Mouse (Mus musculus): ENCODE measurements around the gene Majin. TPM values are rescaled to one million over a fixed set of nuclear protein-coding genes. Genes with fewer than 3 reads are reported as not detected.

The Majin gene
- polyA plus RNA-seq, 1 experiment from 2014 or later: not detected

DNA sequence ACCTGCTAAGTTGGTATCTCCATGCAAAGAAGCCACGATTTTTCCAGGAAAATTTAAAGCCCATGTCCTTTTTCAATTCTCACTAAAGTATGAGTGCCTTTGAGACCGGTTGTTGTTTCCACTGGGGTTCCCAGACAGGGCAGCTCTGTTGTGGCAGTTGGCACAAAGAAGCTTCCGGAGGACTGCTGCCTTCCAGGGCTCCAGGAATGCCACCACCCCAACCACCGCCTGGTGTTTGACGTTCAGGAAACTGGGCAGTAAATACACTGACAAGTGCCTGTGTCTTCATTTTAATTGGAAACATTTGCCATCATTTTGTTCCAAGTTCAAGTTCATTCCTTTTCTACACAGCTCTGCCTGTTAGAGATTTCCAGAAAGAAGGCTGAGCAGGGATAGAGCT lies 22.5 kb downstream of the Majin start:
- DNase-seq (ENCODE audit: low spot score) (no peak), ATAC-seq (no peak)
- H3K4me1 ChIP-seq (ENCODE audit: control insufficient read depth, insufficient read depth, low read length): no peaks in the 10 kb centered on the region
- no peak overlapping the region for H3K27ac ChIP-seq (ENCODE audit: low read depth, low read length)
- H3K9ac ChIP-seq (ENCODE audit: low read length): no peak overlapping the region
- no peaks in the 10 kb centered on the region for H3K9me3 ChIP-seq (replicated peaks; ENCODE audit: control insufficient read depth, low read length)
- H3K36me3 ChIP-seq (ENCODE audit: control insufficient read depth, insufficient read depth, low read length): no peaks in the 10 kb centered on the region
- H3K4me2 ChIP-seq (ENCODE audit: low read length): no peak overlapping the region
- no peak overlapping the region for H3K4me3 ChIP-seq (ENCODE audit: low read depth, low read length)
- 68% methylated on average over 5 of the region's 5 CpGs for WGBS
- no peaks in the 10 kb centered on the region for H3K27me3 ChIP-seq (replicated peaks; ENCODE audit: control insufficient read depth, insufficient read depth, low read length)

DNA sequence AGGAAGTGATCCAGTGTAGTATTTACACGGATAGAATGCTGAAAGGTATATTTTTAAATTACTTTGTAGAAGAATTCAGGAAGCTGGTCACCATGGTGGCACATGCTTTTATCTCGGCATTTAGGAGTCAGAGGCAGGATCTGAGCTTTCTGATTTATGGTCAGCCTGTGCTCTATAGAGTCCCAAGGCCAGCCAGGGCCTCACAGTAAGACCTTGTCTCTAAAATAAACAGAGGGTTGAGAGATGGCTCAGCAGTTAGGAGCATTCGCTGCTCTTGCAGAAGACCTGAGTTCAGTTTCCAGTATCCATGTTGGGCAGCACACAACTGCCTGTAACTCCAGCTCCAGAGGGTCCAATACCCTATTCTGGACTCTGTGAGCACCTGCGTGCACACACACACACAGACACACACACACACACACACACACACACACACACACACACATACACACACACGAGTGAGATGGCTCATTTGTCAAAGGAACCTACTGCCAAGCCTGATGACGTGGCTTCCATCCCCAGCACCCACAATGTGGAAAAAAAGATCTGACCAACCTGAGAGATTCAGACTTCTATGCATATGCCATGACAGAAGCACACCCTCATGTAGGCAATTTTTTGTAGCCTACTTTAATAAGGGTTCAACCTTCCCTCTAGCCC lies 32.0 kb downstream of the Majin start:
- Histone ChIP-seq H3K4me1 (ENCODE audit: control insufficient read depth, insufficient read depth, low read length) (no peaks in the 10 kb centered on the region), H3K4me2 (ENCODE audit: low read length) (no peak overlapping the region), H3K36me3 (ENCODE audit: control insufficient read depth, insufficient read depth, low read length) (no peaks in the 10 kb centered on the region), H3K27me3 (replicated peaks; ENCODE audit: control insufficient read depth, insufficient read depth, low read length) (no peaks in the 10 kb centered on the region), H3K4me3 (ENCODE audit: low read depth, low read length) (no peak overlapping the region), H3K9me3 (replicated peaks; ENCODE audit: control insufficient read depth, low read length) (no peaks in the 10 kb centered on the region), H3K9ac (ENCODE audit: low read length) (no peak overlapping the region), H3K27ac (ENCODE audit: low read depth, low read length) (no peak overlapping the region)
- DNase-seq (ENCODE audit: low spot score) (no peak), ATAC-seq (no peak)
- WGBS: 84% methylated on average over 6 of the region's 6 CpGs

GRCm38 (mm10) chr19:6218606-6219005 lies 34.4 kb downstream of the Majin start:
- ATAC-seq (no peak), DNase-seq (ENCODE audit: low spot score) (no peak)
- Histone ChIP-seq H3K9ac (ENCODE audit: low read length) (no peak overlapping the region), H3K9me3 (replicated peaks; ENCODE audit: control insufficient read depth, low read length) (no peaks in the 10 kb centered on the region), H3K4me3 (ENCODE audit: low read depth, low read length) (no peak overlapping the region), H3K4me1 (ENCODE audit: control insufficient read depth, insufficient read depth, low read length) (no peaks in the 10 kb centered on the region), H3K36me3 (ENCODE audit: control insufficient read depth, insufficient read depth, low read length) (no peaks in the 10 kb centered on the region), H3K27ac (ENCODE audit: low read depth, low read length) (no peak overlapping the region), H3K4me2 (ENCODE audit: low read length) (no peak overlapping the region), H3K27me3 (replicated peaks; ENCODE audit: control insufficient read depth, insufficient read depth, low read length) (no peaks in the 10 kb centered on the region)
- WGBS: 66% methylated on average over 6 of the region's 6 CpGs

- no peak for DNase-seq (ENCODE audit: low spot score)
- H3K27me3 ChIP-seq (replicated peaks; ENCODE audit: control insufficient read depth, insufficient read depth, low read length): no peaks in the 10 kb centered on the region
- H3K4me1 ChIP-seq (ENCODE audit: control insufficient read depth, insufficient read depth, low read length): no peaks in the 10 kb centered on the region
- no peak within 1 kb of the TSS for H3K27ac ChIP-seq (ENCODE audit: low read depth, low read length)
- no peak within 1 kb of the TSS for H3K4me3 ChIP-seq (ENCODE audit: low read depth, low read length)
- no peaks in the 10 kb centered on the region for H3K9me3 ChIP-seq (replicated peaks; ENCODE audit: control insufficient read depth, low read length)
- 13% methylated on average over 2 of the region's 2 CpGs for WGBS
- H3K4me2 ChIP-seq (ENCODE audit: low read length): no peak within 1 kb of the TSS
- no peak for ATAC-seq
- peaks cover 49% of the 10 kb centered on the region for H3K36me3 ChIP-seq (ENCODE audit: control insufficient read depth, insufficient read depth, low read length)
- no peak within 1 kb of the TSS for H3K9ac ChIP-seq (ENCODE audit: low read length)
Observed at GRCm38 (mm10) chr19:6226135-6226534, 41.9 kb downstream of the Majin start, which contains the start of gene Gpha2. Gene Gpha2, plus strand, starts transcription at chr19:6226380.

DNA sequence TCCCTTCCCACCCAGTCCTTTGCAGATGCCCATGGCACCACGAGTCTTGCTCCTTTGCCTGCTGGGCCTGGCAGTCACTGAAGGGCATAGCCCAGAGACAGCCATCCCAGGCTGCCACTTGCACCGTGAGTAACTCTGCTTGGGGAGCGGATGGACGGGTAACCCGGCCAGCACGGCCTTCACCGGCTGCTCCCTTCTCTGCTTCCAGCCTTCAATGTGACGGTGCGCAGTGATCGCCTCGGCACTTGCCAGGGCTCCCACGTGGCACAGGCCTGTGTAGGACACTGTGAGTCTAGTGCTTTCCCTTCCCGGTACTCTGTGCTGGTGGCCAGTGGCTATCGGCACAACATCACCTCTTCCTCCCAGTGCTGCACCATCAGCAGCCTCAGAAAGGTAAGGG lies 42.6 kb downstream of the Majin start:
- Histone ChIP-seq H3K4me1 (ENCODE audit: control insufficient read depth, insufficient read depth, low read length) (no peaks in the 10 kb centered on the region), H3K4me2 (ENCODE audit: low read length) (no peak overlapping the region), H3K27ac (ENCODE audit: low read depth, low read length) (no peak overlapping the region), H3K27me3 (replicated peaks; ENCODE audit: control insufficient read depth, insufficient read depth, low read length) (no peaks in the 10 kb centered on the region), H3K36me3 (ENCODE audit: control insufficient read depth, insufficient read depth, low read length) (peaks cover 55% of the 10 kb centered on the region), H3K9ac (ENCODE audit: low read length) (no peak overlapping the region), H3K4me3 (ENCODE audit: low read depth, low read length) (no peak overlapping the region), H3K9me3 (replicated peaks; ENCODE audit: control insufficient read depth, low read length) (no peaks in the 10 kb centered on the region)
- WGBS: 90% methylated on average over 14 of the region's 14 CpGs
- no peak for ATAC-seq
- DNase-seq (ENCODE audit: low spot score): no peak

DNA sequence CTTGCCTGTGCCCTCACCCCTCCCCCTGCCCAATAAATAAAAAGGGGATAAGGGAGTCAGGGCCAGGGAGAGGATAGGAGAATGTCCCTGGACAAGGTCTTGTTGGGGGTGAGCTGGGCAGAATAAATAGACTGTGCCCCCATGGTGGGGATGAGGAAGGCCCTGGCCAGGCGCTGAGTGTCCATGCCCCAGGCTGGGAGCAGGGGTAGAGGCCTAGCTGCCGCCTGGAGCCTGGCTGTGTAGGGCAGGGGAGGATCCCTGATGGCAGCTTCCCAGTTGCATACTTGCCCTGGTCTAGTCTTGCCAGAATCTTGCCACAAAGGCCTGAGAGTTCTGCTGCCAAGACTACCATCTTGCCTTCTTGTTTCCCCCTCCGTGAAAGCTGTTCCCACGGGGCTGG lies 43.7 kb downstream of the Majin start:
- DNase-seq (ENCODE audit: low spot score) (no peak), ATAC-seq (no peak)
- H3K9me3 ChIP-seq (replicated peaks; ENCODE audit: control insufficient read depth, low read length): no peaks in the 10 kb centered on the region
- H3K9ac ChIP-seq (ENCODE audit: low read length): no peak overlapping the region
- WGBS: 81% methylated on average over 4 of the region's 4 CpGs
- no peak overlapping the region for H3K27ac ChIP-seq (ENCODE audit: low read depth, low read length)
- H3K4me1 ChIP-seq (ENCODE audit: control insufficient read depth, insufficient read depth, low read length): no peaks in the 10 kb centered on the region
- H3K4me2 ChIP-seq (ENCODE audit: low read length): no peak overlapping the region
- no peak overlapping the region for H3K4me3 ChIP-seq (ENCODE audit: low read depth, low read length)
- no peaks in the 10 kb centered on the region for H3K27me3 ChIP-seq (replicated peaks; ENCODE audit: control insufficient read depth, insufficient read depth, low read length)
- H3K36me3 ChIP-seq (ENCODE audit: control insufficient read depth, insufficient read depth, low read length): peaks cover 66% of the 10 kb centered on the region

DNA sequence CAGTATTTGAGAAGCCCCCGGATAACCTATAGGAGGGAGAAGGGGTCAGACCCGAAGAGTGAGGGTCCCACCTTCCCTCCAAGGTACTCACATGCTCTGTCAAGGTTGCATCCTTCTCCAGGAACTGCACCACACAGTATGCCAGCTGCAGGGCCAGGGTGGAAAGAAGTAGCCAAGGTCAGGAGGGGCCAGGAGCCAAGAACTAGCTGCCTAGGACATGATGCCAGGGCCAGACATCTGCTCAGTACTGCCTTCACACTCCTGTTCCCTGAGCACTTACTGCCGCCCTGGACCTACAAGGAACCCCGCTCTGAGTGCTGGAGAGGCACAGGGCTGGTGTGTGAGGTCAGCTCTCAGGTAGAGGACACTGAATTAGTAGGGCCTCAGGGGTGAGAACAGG lies 46.2 kb downstream of the Majin start:
- Histone ChIP-seq H3K27me3 (replicated peaks; ENCODE audit: control insufficient read depth, insufficient read depth, low read length) (no peaks in the 10 kb centered on the region), H3K27ac (ENCODE audit: low read depth, low read length) (no peak overlapping the region), H3K9me3 (replicated peaks; ENCODE audit: control insufficient read depth, low read length) (no peaks in the 10 kb centered on the region), H3K4me3 (ENCODE audit: low read depth, low read length) (no peak overlapping the region), H3K9ac (ENCODE audit: low read length) (no peak overlapping the region), H3K36me3 (ENCODE audit: control insufficient read depth, insufficient read depth, low read length) (peaks cover 67% of the 10 kb centered on the region), H3K4me1 (ENCODE audit: control insufficient read depth, insufficient read depth, low read length) (peaks cover 6% of the 10 kb centered on the region; the same call in 1 of the 2 replicates), H3K4me2 (ENCODE audit: low read length) (no peak overlapping the region)
- 90% methylated on average over 4 of the region's 4 CpGs for WGBS
- no peak for ATAC-seq
- DNase-seq (ENCODE audit: low spot score): no peak

DNA sequence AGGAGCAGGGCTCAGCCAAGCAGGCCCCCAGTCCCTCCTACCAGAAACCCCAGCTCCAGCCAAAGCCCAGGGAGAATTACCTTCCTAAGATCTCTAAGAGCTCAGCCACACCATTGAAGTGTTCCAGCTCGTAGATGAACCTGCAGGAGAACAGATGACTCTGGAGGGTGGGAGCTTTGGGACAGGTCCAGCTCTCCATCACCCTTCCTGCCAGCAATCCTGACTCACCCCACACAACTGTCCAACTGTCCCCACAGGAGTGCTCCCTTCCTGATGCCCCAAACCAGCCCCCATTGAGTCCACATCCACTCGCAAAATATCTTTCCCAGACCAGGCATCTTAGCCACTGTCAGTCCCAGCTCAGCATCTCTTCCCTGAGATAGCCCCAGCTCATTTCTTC lies 46.8 kb downstream of the Majin start:
- Histone ChIP-seq H3K4me2 (ENCODE audit: low read length) (no peak overlapping the region), H3K4me3 (ENCODE audit: low read depth, low read length) (no peak overlapping the region), H3K36me3 (ENCODE audit: control insufficient read depth, insufficient read depth, low read length) (peaks cover 66% of the 10 kb centered on the region), H3K27ac (ENCODE audit: low read depth, low read length) (no peak overlapping the region), H3K4me1 (ENCODE audit: control insufficient read depth, insufficient read depth, low read length) (peaks cover 6% of the 10 kb centered on the region; the same call in 1 of the 2 replicates), H3K9ac (ENCODE audit: low read length) (no peak overlapping the region), H3K9me3 (replicated peaks; ENCODE audit: control insufficient read depth, low read length) (no peaks in the 10 kb centered on the region), H3K27me3 (replicated peaks; ENCODE audit: control insufficient read depth, insufficient read depth, low read length) (no peaks in the 10 kb centered on the region)
- 85% methylated on average over 2 of the region's 2 CpGs for WGBS
- ATAC-seq (no peak), DNase-seq (ENCODE audit: low spot score) (no peak)

DNA sequence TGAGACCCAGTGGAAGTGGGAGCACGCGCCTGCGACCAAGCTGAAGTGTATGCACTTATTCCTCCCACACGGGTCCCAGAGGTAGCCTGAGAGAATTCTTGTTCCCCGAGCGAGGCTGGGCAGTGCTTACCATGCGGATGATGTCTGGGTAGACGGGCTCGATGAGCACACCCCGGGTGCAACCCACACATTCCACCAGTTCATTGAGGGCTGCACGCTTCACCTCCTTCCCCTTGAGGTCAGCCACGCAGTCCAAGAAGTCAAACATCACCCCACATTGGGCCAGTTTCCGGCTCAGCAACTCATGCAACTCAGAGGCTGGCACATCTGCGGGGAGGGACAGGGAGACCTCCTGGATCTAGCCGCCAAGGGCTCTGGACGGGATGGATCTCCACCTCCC lies 49.5 kb downstream of the Majin start:
- no peak overlapping the region for H3K4me3 ChIP-seq (ENCODE audit: low read depth, low read length)
- peaks cover 9% of the 10 kb centered on the region; the same call in 1 of the 2 replicates for H3K4me1 ChIP-seq (ENCODE audit: control insufficient read depth, insufficient read depth, low read length)
- no peaks in the 10 kb centered on the region for H3K9me3 ChIP-seq (replicated peaks; ENCODE audit: control insufficient read depth, low read length)
- no peak overlapping the region for H3K27ac ChIP-seq (ENCODE audit: low read depth, low read length)
- H3K9ac ChIP-seq (ENCODE audit: low read length): no peak overlapping the region
- ATAC-seq: no peak
- peaks cover 43% of the 10 kb centered on the region for H3K36me3 ChIP-seq (ENCODE audit: control insufficient read depth, insufficient read depth, low read length)
- WGBS: 86% methylated on average over 16 of the region's 16 CpGs
- no peaks in the 10 kb centered on the region for H3K27me3 ChIP-seq (replicated peaks; ENCODE audit: control insufficient read depth, insufficient read depth, low read length)
- DNase-seq (ENCODE audit: low spot score): no peak
- H3K4me2 ChIP-seq (ENCODE audit: low read length): no peak overlapping the region
